In the genomic region with DNA sequence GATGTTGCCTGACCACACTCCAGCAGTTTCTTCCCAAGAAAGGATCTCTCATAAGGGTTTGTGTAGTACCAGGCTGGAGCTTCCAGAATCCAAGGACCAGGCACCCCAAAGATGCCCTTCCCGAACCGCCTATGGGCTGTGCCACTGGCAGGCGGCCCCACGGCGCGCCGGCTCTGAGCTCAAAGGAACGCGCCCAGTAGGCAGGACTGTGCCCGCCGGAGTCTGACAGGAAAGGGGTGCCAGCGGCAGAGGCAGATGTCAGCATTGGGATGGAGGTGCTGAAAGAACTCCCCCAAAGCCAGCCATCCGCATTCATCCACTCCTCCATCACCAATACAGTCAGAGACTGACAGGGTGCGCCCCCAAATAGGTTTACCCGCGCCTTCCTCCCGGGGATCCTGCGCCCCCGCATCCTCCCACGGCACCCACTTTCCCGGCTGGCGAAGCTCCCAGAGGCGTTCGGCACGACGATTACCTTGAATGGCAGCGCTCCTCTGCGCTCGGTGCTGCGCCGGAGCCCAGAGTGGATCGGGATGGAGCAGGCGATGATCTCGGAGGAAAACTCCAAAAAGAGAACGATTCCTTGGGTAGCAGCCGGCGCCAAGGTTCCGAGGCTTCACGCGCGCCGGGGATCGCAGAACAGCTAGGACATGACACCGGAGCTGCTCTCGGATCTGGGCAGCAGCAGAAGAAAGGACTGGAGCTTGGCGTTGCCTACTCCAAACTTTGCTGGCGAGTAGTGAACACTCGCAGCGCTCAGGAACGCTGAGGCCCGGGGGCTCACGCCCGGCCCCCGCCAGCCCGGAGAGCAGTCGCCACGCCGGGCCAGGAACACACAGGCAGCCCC, we compare ENCODE assay signal across 8 mouse cellular contexts.
A peak's percentile ranks its signal among the peaks of the same experiment; 100 is the strongest.
DNase-seq lines count a peak whose midpoint lies in the region; ATAC-seq lines count a peak whose summit lies in the region.

No protein-coding gene starts in this region.

- peak overlapping the region; percentile 77 for H3K4me2 ChIP-seq in embryonic facial prominence, embryonic 12.5 days (replicated peaks)
- H3K4me2 ChIP-seq in heart, embryonic 16.5 days (ENCODE audit: low read depth, low read length) = peak overlapping the region; percentile 98
- peak overlapping the region; percentile 75 for H3K4me2 ChIP-seq in stomach, embryonic 16.5 days (ENCODE audit: low read depth, low read length)

- H3K4me3 ChIP-seq in embryonic facial prominence, embryonic 12.5 days = peak overlapping the region; percentile 93
- peak overlapping the region; percentile 78 for H3K4me3 ChIP-seq in heart, embryonic 16.5 days (ENCODE audit: low read length)
- H3K4me3 ChIP-seq in midbrain, embryonic 10.5 days = peak overlapping the region; percentile 93
- H3K4me3 ChIP-seq in stomach, embryonic 16.5 days (replicated peaks; ENCODE audit: low read length) = peak overlapping the region; percentile 77

- H3K27ac ChIP-seq in embryonic facial prominence, embryonic 12.5 days = peak overlapping the region; percentile 96
- H3K27ac ChIP-seq in heart, embryonic 16.5 days (ENCODE audit: low read length) = peak overlapping the region; percentile 77
- peak overlapping the region; percentile 94 for H3K27ac ChIP-seq in midbrain, embryonic 10.5 days (replicated peaks)
- H3K27ac ChIP-seq in stomach, embryonic 16.5 days (ENCODE audit: low read length) = peak overlapping the region; percentile 95

- H3K9me3 ChIP-seq in embryonic facial prominence, embryonic 12.5 days = no peaks in the 10 kb centered on the region
- peaks cover 3% of the 10 kb centered on the region; the same call in 1 of the 2 replicates for H3K9me3 ChIP-seq in heart, embryonic 16.5 days (replicated peaks; ENCODE audit: control insufficient read depth, low read length)
- H3K9me3 ChIP-seq in midbrain, embryonic 10.5 days (replicated peaks) = no peaks in the 10 kb centered on the region
- no peaks in the 10 kb centered on the region for H3K9me3 ChIP-seq in stomach, embryonic 16.5 days (replicated peaks; ENCODE audit: control insufficient read depth, low read length)

- H3K36me3 ChIP-seq in embryonic facial prominence, embryonic 12.5 days = 0 out of 2 replicates have a peak, but pooled peaks cover 7% of the 10 kb centered on the region
- H3K36me3 ChIP-seq in heart, embryonic 16.5 days (ENCODE audit: control insufficient read depth, insufficient read depth) = no peaks in the 10 kb centered on the region
- H3K36me3 ChIP-seq in midbrain, embryonic 10.5 days = peaks cover 18% of the 10 kb centered on the region
- H3K36me3 ChIP-seq in stomach, embryonic 16.5 days (ENCODE audit: control insufficient read depth, insufficient read depth, low read length) = 0 out of 2 replicates have a peak, but pooled peaks cover 4% of the 10 kb centered on the region

- under 1% methylated on average over 58 of the region's 58 CpGs for WGBS in embryonic facial prominence, embryonic 12.5 days
- under 1% methylated on average over 58 of the region's 58 CpGs for WGBS in heart, embryonic 16.5 days
- under 1% methylated on average over 54 of the region's 58 CpGs for WGBS in midbrain, embryonic 10.5 days
- WGBS in stomach, embryonic 16.5 days = under 1% methylated on average over 58 of the region's 58 CpGs

- H3K9ac ChIP-seq in embryonic facial prominence, embryonic 12.5 days = peak overlapping the region; percentile 95
- peak overlapping the region; percentile 80 for H3K9ac ChIP-seq in heart, embryonic 16.5 days (ENCODE audit: low read length)
- peak overlapping the region; percentile 92 for H3K9ac ChIP-seq in stomach, embryonic 16.5 days (ENCODE audit: low read length)

- DNase-seq in layer of hippocampus, adult 18-20 months (ENCODE audit: low spot score in 2 of 2) = peak; percentile 45 to 64
- DNase-seq in layer of hippocampus, adult 9-11 months = no peak
- DNase-seq in left cerebral cortex, adult 18-20 months (ENCODE audit: low spot score in 2 of 2) = peak; percentile 41 to 52
- DNase-seq in midbrain, embryonic 10.5 days (ENCODE audit: low spot score) = peak; percentile 53
- DNase-seq in MN1 (ENCODE audit: low spot score) = no peak

- no peaks in the 10 kb centered on the region for H3K27me3 ChIP-seq in embryonic facial prominence, embryonic 12.5 days
- peaks cover 7% of the 10 kb centered on the region for H3K27me3 ChIP-seq in heart, embryonic 16.5 days (ENCODE audit: control insufficient read depth, insufficient read depth, low read length)
- peaks cover 42% of the 10 kb centered on the region for H3K27me3 ChIP-seq in midbrain, embryonic 10.5 days (ENCODE audit: low read depth, poor library complexity, severe bottlenecking)
- H3K27me3 ChIP-seq in stomach, embryonic 16.5 days (ENCODE audit: control insufficient read depth, insufficient read depth, low read length) = no peaks in the 10 kb centered on the region

- peak; percentile 29 for ATAC-seq in embryonic facial prominence, embryonic 12.5 days (ENCODE audit: insufficient number of reproducible peaks, insufficient read depth, low FRiP score, low TSS enrichment)
- peak; percentile 68 for ATAC-seq in heart, embryonic 16.5 days (replicated peaks; ENCODE audit: extremely low read depth, insufficient read depth, low FRiP score)
- ATAC-seq in stomach, embryonic 16.5 days (ENCODE audit: insufficient read depth, low FRiP score) = peak; percentile 45

- peaks cover 53% of the 10 kb centered on the region for H3K4me1 ChIP-seq in embryonic facial prominence, embryonic 12.5 days
- H3K4me1 ChIP-seq in heart, embryonic 16.5 days (ENCODE audit: control insufficient read depth, insufficient read depth, low read length) = peaks cover 8% of the 10 kb centered on the region
- H3K4me1 ChIP-seq in midbrain, embryonic 10.5 days = peaks cover 86% of the 10 kb centered on the region
- peaks cover 25% of the 10 kb centered on the region for H3K4me1 ChIP-seq in stomach, embryonic 16.5 days (ENCODE audit: control insufficient read depth, insufficient read depth, low read length)

Comparison
In these comparisons a context has a peak if more than half of its experiments do, and no peak if none do; other contexts are left out.
1. DNase-seq: peak in layer of hippocampus, adult 18-20 months (2 of 2), left cerebral cortex, adult 18-20 months (2 of 2) and midbrain, embryonic 10.5 days (single experiment); none in layer of hippocampus, adult 9-11 months (single experiment) and MN1 (single experiment).
2. Peak in every context shown above with its lines, with median percentiles within 50 percentile points of each other: ATAC-seq, H3K27ac ChIP-seq, H3K4me2 ChIP-seq, H3K4me3 ChIP-seq and H3K9ac ChIP-seq.